Mouse (Mus musculus): ENCODE measurements around the gene Tmprss11a.

The Tmprss11a gene

DNA sequence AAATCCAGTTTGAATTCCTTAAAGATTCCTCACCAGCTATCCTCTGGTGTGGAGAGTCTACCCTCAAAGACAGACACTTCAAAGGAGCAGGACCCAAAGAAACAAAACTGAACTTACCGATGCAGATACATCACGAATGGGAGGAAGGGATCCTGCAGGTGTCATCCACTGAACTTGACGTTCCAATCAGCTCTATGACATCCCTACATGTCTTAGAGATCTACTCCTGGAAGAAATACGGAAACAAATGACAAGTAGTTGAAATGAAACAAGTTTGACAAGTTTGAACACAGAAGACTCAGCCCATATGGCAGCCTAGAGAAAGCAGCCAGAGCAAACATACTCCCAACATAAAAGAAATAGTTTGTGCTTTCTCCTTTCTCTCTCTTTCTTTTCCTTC is at the start of gene Tmprss11a:
TSS of gene Tmprss11a (minus strand) at position 101 of the 400 bp plus-strand sequence.
- no peak for DNase-seq (ENCODE audit: low spot score)

DNA sequence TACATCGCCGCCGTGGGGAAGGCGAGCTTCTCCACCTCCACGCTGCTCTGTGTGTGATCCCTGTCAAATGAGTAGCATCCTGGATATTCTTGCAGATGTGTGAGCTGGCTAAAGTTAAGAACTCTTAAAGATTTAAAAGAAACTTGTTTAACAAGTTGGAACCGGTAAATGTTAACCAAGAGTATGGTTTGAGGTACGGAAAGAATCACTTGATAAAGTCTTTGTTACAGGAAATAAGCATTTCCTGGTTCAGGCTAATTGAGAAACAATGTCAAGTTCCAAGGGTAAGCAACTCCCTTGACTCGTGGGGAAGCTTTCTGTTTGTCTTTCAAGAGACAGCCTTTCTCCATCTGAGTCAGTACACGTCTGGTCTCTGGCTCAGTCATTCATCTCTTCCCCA is 49.7 kb upstream of the Tmprss11a start, which contains the start of gene Tmprss11g:
TSS of gene Tmprss11g (minus strand) at position 101 of the 400 bp plus-strand sequence.
- no peak for DNase-seq (ENCODE audit: low spot score)

DNA sequence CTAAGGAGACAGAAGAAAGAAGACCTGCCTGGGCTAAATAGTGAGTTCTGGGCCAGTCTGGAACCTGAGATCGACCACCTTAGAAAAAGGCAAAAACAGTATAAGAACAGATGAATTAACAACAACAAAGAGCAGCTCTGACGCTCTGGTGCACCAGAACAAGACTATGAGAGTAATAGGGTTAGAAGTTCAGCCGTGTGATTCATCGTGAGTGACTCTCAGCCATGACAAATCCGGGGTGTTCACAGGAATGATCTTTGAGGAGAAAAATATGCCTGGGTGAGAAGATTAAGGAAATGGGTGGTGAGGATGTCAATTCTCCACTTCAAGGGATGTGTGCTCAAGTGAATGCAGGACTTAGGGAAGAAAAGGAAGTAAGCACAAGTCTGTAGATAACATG is 42.7 kb upstream of the Tmprss11a start:
- no peak for DNase-seq (ENCODE audit: low spot score)

DNA sequence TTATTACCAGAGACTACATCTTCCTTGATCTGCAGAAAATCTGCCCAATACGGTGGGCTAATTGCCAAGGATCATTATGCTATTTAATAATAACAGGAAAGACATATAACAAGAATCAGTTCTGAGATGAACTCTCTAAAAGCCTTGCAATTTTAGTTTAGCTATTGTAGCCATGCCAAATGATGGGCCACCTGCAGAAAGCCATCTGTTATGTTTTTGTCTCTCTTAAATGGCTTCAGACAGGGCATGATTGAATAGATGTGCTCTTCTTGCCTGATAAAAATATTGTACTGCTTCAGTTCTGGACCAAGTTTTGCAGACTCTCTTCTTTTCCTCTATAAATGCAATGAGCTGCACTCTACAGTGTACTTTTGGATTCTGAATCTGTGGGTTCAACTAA is 24.7 kb upstream of the Tmprss11a start:
- DNase-seq (ENCODE audit: low spot score) = no peak

DNA sequence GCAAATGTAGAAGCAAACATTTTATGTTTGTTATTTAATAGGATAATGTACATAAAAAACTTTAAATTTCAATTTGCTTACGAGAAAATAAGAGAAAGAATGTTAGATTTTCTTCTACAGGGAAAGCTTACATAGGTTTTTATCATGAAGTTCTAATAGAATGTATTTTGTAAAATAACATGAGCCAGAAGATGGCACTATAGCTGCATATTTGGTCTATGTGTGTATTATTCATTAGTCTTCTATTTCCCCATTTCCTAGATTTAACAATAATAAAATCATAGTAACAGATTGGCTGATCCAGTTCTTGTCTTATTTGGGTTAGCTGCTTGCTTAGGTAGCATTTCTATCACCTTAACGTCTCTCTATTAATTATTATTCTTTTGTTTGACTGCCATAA is 13.8 kb upstream of the Tmprss11a start:
- no peak for DNase-seq (ENCODE audit: low spot score)

DNA sequence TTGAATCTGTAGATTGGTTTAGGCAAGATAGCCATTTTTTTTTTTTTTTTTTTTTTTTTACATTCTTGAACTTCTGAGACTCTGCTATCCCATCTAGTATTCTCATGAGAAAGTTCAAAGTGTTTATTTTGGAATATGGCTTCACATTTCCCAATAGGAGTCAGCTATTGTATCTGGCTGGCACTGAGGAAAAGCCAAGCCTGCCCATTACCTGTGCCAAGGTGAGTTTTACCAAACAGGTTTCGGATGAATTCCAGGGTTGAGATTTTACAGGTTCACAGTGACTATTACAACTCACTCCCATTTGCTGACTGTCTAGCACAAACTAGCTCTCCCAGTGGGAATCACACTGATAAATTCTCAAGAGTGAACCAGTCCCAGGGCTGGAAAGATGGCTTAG is 13.2 kb upstream of the Tmprss11a start:
- no peak for DNase-seq (ENCODE audit: low spot score)

DNA sequence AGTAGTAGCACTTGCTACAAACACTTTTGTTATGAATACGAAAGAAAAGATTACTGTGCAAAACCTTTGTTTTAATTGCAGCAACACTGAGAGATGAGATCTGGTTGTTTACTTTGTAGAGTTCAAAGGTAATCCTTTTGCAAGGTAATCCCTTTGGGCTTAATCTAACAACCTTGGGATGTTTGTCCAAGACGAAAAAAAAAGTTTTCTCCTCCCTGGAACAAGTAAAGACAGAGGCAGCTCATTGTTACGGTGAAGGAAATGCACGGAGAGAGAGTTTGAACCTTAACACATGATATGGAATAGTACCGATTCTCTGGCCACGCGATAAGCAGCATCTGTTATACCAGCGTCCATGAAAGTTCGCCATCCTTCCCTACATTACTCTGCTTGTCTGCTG is 5.1 kb upstream of the Tmprss11a start:
- no peak for DNase-seq (ENCODE audit: low spot score)

DNA sequence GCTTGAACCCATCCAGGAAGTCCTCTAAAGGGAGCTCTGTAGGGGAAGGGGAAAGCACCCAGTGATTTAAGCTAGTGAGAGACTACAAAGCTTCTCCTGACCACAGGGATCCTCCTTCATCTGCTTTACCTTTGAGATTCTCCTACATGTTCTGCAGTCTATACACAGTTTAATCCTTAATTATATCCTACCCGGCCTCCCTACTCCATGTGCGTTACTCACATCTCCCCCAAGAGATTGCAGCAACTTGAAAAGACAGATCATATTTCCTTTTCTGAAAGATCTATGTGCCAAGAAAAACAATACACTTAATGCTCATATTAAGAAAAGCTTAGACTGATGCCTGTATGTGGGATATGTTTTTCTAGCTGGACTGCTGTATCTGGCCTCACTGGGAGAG is 29.5 kb downstream of the Tmprss11a start:
- DNase-seq (ENCODE audit: low spot score) = no peak

DNA sequence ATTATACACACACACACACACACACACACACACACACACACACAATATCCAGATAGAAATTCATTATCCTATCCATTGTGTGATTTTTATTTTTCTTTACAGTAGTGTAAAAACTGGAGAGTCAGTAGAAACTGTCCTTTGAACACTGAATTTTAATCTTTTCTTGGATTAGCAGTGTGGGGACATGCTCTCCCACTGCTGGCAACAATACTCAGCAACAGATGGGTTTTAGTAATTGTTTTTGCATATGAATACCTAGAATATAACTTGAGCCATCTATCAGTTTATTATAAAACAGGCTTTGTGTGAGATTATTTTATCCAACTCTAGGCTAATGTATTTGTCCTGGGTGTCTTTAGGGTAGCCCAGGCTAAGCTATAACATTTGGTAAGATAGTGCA is 30.2 kb downstream of the Tmprss11a start:
- no peak for DNase-seq (ENCODE audit: low spot score)

DNA sequence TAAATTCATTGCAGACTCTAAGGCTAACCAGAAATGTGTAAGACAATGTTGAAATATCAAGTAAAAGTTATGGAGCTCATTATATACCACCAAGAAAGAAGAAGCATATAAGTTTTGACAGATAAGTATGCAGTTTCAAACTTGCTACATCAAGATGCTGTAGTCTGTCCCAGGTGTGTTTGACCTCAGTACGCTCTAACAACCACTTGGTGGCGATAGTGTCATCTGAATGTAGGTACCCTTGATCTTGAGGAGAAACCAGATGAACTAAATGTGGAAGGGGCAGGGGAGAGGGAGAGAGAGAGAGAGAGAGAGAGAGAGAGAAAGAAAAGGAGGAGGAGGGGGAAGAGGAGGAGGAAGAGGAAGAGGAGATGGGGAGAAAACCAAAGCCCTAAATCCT is 36.1 kb downstream of the Tmprss11a start:
- no peak for DNase-seq (ENCODE audit: low spot score)

DNA sequence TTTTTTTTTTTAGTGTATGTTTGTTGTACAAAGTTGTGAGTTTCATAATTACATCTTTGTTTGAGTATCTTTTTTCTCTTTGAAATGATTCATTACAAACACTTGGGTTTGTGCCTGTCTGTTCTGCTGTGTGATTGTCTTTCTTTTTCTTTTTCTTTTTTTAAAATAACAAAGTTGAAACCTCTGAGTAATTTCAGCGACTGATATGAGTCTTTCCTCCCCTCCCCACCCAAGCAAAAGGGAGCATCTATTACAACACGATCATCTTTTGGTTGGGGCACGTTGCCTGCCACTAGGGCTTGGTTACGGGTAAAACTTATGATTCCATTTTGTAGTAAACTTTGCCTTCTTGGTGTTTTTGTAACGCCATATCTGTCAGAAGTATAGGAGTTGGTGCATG is 37.7 kb downstream of the Tmprss11a start:
- DNase-seq (ENCODE audit: low spot score) = no peak

DNA sequence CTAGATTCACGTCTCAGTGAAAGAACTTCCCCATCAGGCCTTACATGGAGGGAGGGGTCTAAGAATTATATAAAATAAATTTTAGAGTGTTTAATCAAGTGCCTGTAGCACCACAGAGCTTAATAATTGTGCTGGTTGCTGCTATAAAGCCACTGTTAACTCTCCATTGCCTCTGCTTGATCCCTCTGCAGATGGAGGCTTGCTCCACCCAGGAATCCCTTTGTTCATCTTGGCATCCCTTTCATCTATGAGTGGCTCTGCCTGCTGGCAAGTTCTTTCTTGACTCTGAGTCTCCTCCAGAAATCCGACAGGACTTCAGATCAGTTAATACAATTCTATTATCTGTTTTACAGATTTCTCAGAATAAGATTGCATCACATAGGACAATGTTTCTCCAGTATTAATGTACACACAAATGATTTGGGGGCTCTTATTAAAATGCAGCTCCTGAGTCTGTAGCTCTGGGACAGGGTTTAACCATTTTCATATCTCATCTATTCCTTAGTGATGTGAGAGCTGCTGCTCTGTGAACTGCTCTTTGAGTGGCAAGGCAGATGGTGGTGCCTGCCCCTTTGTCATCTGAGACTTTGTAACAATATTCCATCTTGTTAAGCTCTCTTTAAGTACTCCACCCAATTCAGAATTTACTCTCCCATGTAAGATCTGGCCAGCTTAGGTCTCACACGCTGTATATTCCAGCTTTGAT is 47.3 kb downstream of the Tmprss11a start:
- DNase-seq (ENCODE audit: low spot score) = no peak

DNA sequence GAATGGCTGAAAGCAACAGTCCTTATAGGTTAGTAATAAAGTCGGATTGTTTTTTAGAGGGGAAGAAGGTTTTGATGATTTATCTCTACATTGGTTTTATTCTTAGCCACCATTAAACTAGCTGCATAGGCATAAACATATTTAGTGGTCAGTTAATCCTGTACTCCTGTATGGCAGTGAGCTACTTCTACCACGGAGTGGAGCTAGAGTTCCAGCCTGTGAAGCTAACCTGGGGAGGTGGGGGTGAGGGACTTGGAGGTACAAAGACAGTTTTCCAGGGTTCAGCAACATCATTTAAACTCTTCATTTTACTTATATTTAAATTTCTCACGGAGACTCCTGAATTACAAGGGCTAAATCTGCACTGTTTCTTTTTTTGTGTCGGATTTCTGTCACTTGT is 49.3 kb downstream of the Tmprss11a start:
- DNase-seq (ENCODE audit: low spot score) = no peak

DNA sequence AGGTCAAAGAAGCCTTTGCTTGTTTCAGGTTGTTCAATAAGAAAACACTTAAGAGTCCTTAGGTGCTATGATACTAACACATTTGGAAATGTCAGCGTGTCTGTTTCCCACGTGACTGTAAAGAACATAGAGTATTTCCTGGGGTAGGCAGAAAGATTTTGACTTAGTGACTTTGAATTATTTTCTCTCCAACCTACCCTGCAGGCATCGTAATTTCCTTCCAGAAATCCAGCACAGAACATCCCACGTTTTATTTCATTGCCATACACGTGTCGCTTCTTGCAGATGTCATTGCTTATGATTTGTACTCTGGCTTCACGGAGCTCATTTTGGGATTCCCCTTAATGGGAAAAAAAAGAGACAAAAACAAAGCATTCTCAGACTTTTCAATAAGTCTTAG is 54.5 kb downstream of the Tmprss11a start:
- no peak for DNase-seq (ENCODE audit: low spot score)

DNA sequence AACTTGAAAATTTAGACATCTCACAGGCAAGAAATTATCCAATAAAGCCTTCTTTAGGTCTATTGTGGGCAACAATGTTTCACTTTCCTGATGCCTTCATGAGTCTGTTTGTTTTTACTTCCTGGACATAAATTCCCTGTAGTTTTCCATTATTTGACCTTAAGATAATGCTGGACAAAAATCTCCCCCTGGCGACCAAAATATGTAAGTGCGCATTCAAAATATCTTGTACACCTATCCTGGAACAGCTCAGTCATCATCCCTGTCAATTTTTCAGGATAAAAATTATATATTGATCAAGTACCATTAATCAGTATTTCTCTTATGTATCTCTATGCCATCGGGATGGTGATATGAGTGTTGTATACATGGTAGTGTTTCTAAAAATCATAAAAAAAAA is 58.0 kb downstream of the Tmprss11a start:
- DNase-seq (ENCODE audit: low spot score) = no peak

DNA sequence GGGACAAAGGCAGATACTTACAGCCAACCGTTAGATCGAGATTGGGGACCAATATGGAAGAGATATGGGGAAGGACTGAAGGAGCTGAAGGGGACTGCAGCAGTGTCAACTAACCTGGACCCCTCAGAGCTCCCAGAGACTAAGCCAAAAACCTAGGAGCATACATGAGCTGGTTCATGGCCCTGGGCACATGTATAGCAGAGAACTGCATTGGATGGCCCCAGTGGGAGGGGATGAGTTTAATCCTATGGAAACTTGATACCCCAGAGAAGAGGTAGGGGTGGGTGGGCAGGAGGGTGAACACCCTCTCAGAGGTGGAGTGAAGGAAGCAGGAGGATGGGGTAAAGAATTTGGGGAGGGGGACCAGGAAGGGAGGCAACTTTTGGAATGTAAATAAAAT is 60.8 kb downstream of the Tmprss11a start:
- no peak for DNase-seq (ENCODE audit: low spot score)

DNA sequence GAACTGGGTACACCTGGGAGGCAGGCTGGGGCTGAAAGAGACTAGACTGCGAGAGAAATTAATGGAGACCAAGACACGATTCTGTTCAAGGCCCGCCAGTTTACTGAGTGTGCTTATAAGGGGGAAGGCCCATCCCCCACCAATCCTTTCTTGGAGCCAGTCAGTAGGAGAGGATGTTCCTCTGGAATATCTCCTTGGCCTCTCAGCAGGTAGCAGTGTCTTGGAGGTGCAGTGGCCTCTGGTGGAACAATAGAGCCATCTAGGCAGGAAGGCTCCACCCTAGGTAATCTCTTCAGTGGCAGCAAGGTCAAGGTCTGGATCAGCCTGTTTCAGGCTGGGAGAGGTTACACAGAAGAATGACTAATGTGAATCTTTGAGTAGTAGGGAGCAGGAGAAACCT is 61.6 kb downstream of the Tmprss11a start:
- no peak for DNase-seq (ENCODE audit: low spot score)

DNA sequence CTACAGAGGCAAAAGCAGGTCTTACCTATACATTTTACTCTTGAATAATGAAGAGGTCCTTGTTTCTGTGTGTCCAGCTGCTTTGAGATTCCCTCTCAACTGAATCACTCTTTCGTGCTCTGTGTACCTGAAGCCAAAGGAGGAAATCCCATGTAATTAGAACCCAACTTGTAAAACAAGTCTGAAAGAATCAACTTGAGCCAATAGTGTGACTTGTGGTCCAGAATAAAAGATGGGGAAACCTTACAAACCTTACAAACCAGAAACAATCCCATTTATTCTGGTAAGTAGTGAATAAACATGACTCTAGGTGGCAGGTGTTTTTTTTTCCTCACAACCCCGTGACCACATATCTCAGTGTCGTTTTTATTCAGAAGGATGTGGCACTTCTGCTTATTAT is 95.5 kb downstream of the Tmprss11a start, which contains the start of gene Tmprss11d:
TSS of gene Tmprss11d (minus strand) at position 101 of the 400 bp plus-strand sequence.
- no peak for DNase-seq (ENCODE audit: low spot score)
